Mouse (Mus musculus) cerebellum, adult 2 months (tissue): ENCODE data around the gene Gm20441.

Experiments
- CTCF ChIP-seq: fragments of 200-500 bp; IDR thresholded peaks from 2 replicates; pipeline ENCODE4 v1.5.1; 2011; ENCODE audit warnings: low read depth, mild to moderate bottlenecking, control low read depth, low read length, moderate library complexity, borderline replicate concordance; ENCODE audit not compliant: insufficient read depth
- POLR2A ChIP-seq: fragments of 200-500 bp; IDR thresholded peaks from 2 replicates; pipeline ENCODE4 v1.6.1; 2011; ENCODE audit warnings: low read length, control low read depth, borderline replicate concordance; ENCODE audit not compliant: insufficient read depth

- TF ChIP-seq CTCF: peak; percentile 50; the same call in 1 of the 2 replicates
- TF ChIP-seq POLR2A: peak; percentile 72; the same call in 1 of the 2 replicates
Measured at GRCm38 (mm10) chr10:75772795-75773664, 7.7 kb downstream of the Gm20441 start, which contains the start of gene Ddt.
